Mouse (Mus musculus) monocyte, adult 5-6 weeks (primary cell): ENCODE data around the gene Hectd2. TPM values are rescaled to one million over a fixed set of nuclear protein-coding genes. Genes with fewer than 3 reads are reported as not detected.

Source experiments
- ATAC-seq: fragments of 153-309, 156-312 bp; replicated peaks from 2 replicates; pipeline ENCODE4 v1.8.0; 2017; ENCODE audit warnings: mild to moderate bottlenecking; ENCODE audit not compliant: low TSS enrichment, insufficient number of reproducible peaks, severe bottlenecking, poor library complexity, low FRiP score
- total RNA-seq: library from RNA; stranded (forward); fragments of 200-1000, 200-491, 200-594 nt; gene quantifications from 3 replicates; pipeline ENCODE4 v1.2.3, GENCODE M21; 2017

The Hectd2 gene
- total RNA-seq, 1 experiment from 2014 or later = 6.0 TPM

GRCm38 (mm10) chr19:36634771-36635170, 80.3 kb downstream of the Hectd2 start:
- no peak for ATAC-seq

GRCm38 (mm10) chr19:36637223-36637622, 82.8 kb downstream of the Hectd2 start:
- no peak for ATAC-seq

- no peak for ATAC-seq
Measured at GRCm38 (mm10) chr19:36637948-36638587, 83.6 kb downstream of the Hectd2 start.

- no peak for ATAC-seq
Measured at GRCm38 (mm10) chr19:36639072-36639471, 84.6 kb downstream of the Hectd2 start.

- ATAC-seq = no peak
Measured at GRCm38 (mm10) chr19:36641128-36641527, 86.7 kb downstream of the Hectd2 start.

GRCm38 (mm10) chr19:36645308-36645889, 91.0 kb downstream of the Hectd2 start:
- no peak for ATAC-seq

GRCm38 (mm10) chr19:36646132-36646828, 91.8 kb downstream of the Hectd2 start:
- no peak for ATAC-seq

- no peak for ATAC-seq
Measured at GRCm38 (mm10) chr19:36652686-36653085, 98.2 kb downstream of the Hectd2 start.

- ATAC-seq = no peak
Measured at GRCm38 (mm10) chr19:36662734-36663133, 108.3 kb downstream of the Hectd2 start.

- ATAC-seq = no peak
Measured at GRCm38 (mm10) chr19:36663918-36664317, 109.5 kb downstream of the Hectd2 start.

GRCm38 (mm10) chr19:36664417-36664816, 110.0 kb downstream of the Hectd2 start:
- ATAC-seq = no peak

GRCm38 (mm10) chr19:36665206-36665605, 110.8 kb downstream of the Hectd2 start:
- ATAC-seq = no peak

GRCm38 (mm10) chr19:36665641-36666040, 111.2 kb downstream of the Hectd2 start:
- no peak for ATAC-seq

GRCm38 (mm10) chr19:36666471-36666870, 112.0 kb downstream of the Hectd2 start:
- ATAC-seq = no peak

- no peak for ATAC-seq
Measured at GRCm38 (mm10) chr19:36667368-36667767, 112.9 kb downstream of the Hectd2 start.

GRCm38 (mm10) chr19:36668098-36668497, 113.7 kb downstream of the Hectd2 start:
- no peak for ATAC-seq

- ATAC-seq = no peak
Measured at GRCm38 (mm10) chr19:36668881-36669639, 114.6 kb downstream of the Hectd2 start.

GRCm38 (mm10) chr19:36669720-36670451, 115.4 kb downstream of the Hectd2 start:
- ATAC-seq = no peak
